Mouse (Mus musculus) R1 (cell line): ENCODE results near the gene Irf8.

ENCODE experiments used
- DNase-seq: peaks from one replicate; pipeline ENCODE4 v3.0.0-alpha.2; 2018; ENCODE audit warnings: low read depth, low spot score

Gene Irf8

DNA sequence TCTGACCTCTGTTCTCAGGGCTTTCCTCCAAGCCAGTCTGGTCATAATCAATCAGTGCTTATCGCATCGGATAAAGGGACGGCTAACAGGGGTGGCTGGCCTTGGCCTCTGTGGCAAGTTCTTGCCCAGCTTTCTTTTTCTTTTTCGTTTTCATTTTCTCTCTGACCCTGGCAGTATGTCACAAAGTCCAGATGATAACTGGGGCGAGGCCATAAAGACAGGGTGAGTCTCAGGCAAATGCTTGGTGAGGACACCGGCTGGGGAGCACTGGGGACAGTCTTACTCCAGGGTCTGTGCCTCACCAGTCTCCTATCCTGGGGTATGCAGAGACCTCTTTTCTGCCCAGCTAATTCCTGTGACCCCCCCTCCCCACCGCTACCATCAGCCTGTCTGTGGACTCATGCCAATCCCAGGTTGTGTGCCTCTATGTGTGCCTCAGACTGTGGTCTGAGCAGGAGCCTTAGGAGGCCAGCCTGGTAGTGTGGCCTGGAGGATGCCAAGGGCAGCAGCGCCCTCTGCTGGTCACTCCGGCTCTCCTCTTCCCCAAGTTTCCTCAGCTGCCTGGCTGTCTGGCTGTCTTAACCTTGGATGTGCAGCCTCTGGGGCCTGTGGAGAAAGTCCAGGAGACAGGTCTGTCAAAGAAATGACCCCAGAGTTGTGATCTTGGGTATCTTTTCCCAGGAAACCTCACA is 59.9 kb downstream of the Irf8 start:
- peak; percentile 77 for DNase-seq

DNA sequence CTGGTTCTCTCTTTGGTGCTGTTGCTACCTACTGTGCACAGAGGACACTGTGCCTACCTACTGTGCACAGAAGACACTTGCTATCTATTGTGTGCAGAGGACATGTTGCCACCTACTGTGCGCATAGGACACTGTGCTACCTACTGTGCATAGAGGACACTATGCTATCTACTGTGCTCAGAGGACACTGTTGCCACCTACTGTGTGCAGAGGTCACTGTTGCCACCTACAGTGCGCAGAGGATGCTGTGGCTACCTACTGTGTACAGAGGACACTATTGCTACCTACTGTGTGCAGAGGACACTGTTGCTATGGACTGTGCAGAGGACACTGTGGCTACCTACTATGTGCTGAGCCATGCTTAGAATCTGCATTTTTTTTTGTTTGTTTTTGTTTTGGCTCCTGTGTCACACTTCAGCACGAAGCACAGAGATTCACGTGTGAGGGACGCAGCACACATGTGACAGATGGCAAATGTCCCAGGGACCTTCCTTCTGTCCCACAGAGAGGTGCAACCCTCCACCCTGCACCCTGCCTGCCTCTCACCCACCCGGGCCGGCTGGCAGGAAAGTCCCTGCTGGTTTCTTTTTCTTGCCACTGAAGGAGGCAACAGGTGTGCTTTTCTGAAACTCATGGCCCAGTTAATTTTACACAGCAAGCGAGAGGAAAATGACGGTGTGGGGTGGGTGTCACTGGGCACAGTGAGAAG is 61.0 kb downstream of the Irf8 start:
- no peak for DNase-seq

DNA sequence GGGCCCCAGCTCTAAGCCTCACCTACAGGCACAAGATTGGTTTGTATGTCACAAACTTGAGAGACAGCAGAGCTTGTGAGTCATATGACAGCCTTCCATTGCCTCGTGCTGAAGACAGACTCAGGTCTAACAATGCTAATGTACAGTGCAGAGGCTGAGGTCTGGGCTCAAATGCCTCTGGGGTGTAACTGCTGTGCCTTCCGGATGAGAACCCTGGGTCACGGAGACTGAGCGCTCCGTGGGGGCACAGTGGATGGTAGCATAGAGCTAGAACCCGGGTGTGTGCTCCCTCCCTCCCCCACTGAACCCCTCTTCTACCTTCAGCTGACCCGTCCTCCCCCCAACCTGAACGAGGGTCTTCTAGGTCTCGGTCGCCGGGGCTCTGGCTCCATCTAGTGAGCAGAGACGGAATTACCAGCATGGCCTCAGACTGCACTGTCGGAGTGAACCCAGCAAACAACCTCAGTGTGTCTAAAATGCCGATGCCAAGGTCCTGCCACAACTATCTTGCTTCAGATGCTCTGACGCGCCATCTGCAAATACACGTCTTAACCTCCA is 64.2 kb downstream of the Irf8 start:
- peak; percentile 54 for DNase-seq

DNA sequence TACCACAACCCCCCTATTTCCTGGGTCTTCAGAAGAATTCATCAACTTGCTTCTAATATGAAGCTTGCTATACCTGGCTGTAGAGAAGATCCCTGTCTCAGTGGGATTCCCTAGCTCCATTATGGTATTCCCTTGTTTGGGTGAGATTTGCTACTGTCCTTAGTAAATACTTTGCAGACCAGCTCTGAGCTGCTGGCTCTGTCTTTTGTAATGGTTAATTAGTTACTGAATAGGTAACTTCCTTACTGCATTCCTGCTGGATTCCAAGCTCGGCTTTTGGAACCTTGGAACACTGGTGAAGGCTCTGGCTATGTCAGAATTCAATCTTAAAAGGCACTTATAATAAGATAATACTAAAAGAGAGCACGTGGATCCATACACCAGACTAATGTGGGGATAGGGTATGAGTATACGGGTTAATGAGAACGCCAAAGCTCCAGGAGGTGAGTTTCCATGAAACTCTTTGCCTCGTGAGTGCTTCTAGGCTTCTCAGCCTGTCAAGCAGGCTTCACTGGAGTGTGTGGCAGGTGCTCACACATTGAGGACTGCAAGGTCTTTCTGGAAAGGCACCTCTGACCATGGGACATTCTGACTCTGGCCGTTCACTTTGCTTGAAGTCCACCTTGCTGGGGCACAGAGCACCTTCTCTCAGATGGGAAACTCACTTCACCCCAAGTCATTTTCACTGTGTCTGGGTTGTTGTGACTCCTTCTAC is 67.7 kb downstream of the Irf8 start:
- peak; percentile 86 for DNase-seq

DNA sequence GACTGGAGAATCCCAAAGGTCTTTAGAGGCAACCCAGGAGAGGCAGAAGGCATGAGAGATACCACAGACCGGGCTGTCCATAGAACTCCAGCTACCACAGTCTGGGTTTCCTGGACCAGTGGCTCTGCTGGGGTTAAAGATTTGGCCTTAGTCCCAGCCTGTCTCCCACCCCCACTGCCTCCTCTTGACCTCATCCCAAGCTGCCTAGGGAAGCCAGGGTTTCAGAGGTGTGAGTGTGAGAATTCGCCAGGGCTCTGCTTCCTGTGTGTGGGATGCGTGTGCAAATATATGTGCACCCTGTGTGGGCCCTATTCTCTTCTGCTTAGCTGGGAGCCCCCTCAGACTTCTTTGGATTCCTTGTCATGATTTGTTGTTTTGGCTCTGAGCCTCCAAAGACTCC is 68.6 kb downstream of the Irf8 start:
- DNase-seq, result peak; percentile 14
